Mouse (Mus musculus) ES-Bruce4 (cell line): ENCODE data around the gene Ube2e1. TPM values are rescaled to one million over a fixed set of nuclear protein-coding genes. Genes with fewer than 3 reads are reported as not detected.

Experiments
- H3K27ac ChIP-seq: 2 replicates; pipeline ENCODE4 v1.5.1; 2012; ENCODE audit warnings: low read length, inconsistent platforms; ENCODE audit not compliant: insufficient read depth
- H3K27me3 ChIP-seq: 2 replicates; pipeline ENCODE4 v1.6.1; 2012; ENCODE audit warnings: mild to moderate bottlenecking, low read length, inconsistent platforms; ENCODE audit not compliant: control insufficient read depth, poor library complexity, insufficient read depth, severe bottlenecking
- H3K36me3 ChIP-seq: 2 replicates; pipeline ENCODE4 v1.6.1; 2012; ENCODE audit warnings: inconsistent platforms, mild to moderate bottlenecking, low read length, moderate library complexity; ENCODE audit not compliant: control insufficient read depth, poor library complexity, insufficient read depth, severe bottlenecking
- H3K4me1 ChIP-seq: one replicate; pipeline ENCODE4 v1.8.1; 2011; ENCODE audit warnings: low read length; ENCODE audit not compliant: control insufficient read depth, insufficient read depth
- H3K4me3 ChIP-seq: 2 replicates; pipeline ENCODE4 v1.5.1; 2011; ENCODE audit warnings: low read depth, mild to moderate bottlenecking, low read length
- H3K9ac ChIP-seq: 2 replicates; pipeline ENCODE4 v1.6.1; 2012; ENCODE audit warnings: low read depth, mild to moderate bottlenecking, inconsistent platforms; ENCODE audit not compliant: poor library complexity, severe bottlenecking
- H3K9me3 ChIP-seq: replicated peaks from 2 replicates; pipeline ENCODE4 v1.6.1; 2012; ENCODE audit warnings: mild to moderate bottlenecking, low read length, inconsistent platforms; ENCODE audit not compliant: control insufficient read depth, poor library complexity, insufficient read depth, severe bottlenecking
- CTCF ChIP-seq: IDR thresholded peaks from one replicate; pipeline ENCODE4 v1.8.1; 2011; ENCODE audit warnings: low read depth, low read length
- EP300 ChIP-seq: IDR thresholded peaks from 2 replicates; pipeline ENCODE4 v1.6.1; 2011; ENCODE audit warnings: low read depth, low read length; ENCODE audit not compliant: insufficient read depth
- POLR2A ChIP-seq: IDR thresholded peaks from one replicate; pipeline ENCODE4 v1.8.1; 2011; ENCODE audit warnings: low read length; ENCODE audit not compliant: insufficient read depth
- polyA plus RNA-seq: library from polyadenylated mRNA; stranded (reverse); fragments of >200 nt; gene quantifications from 2 replicates; pipeline ENCODE4 v1.2.4, GENCODE M21; 2011; ENCODE audit warnings: low read depth; ENCODE audit not compliant: missing spikeins, insufficient read depth, insufficient read length

The Ube2e1 gene
- polyA plus RNA-seq, 1 experiment = 128 TPM

GRCm38 (mm10) chr14:18263427-18263826 is 68.2 kb downstream of the Ube2e1 start:
- Histone ChIP-seq H3K27me3 (no peaks in the 10 kb centered on the region), H3K27ac (no peak overlapping the region), H3K4me3 (no peak overlapping the region), H3K36me3 (peaks cover 18% of the 10 kb centered on the region), H3K9ac (no peak overlapping the region), H3K9me3 (no peaks in the 10 kb centered on the region), H3K4me1 (no peaks in the 10 kb centered on the region)
- TF ChIP-seq EP300 = no peak
- no peak for TF ChIP-seq CTCF
- TF ChIP-seq POLR2A = no peak

GRCm38 (mm10) chr14:18261203-18261602 is 70.5 kb downstream of the Ube2e1 start:
- TF ChIP-seq POLR2A = no peak
- TF ChIP-seq EP300 = no peak
- TF ChIP-seq CTCF = no peak
- H3K27me3 ChIP-seq = no peaks in the 10 kb centered on the region
- no peaks in the 10 kb centered on the region; the same call in 1 of the 2 replicates for H3K36me3 ChIP-seq
- no peak overlapping the region for H3K4me3 ChIP-seq
- H3K27ac ChIP-seq = no peak overlapping the region
- H3K9me3 ChIP-seq = no peaks in the 10 kb centered on the region
- H3K4me1 ChIP-seq = no peaks in the 10 kb centered on the region
- no peak overlapping the region for H3K9ac ChIP-seq

- Histone ChIP-seq H3K4me3 (peak overlapping the region; percentile 4), H3K9me3 (no peaks in the 10 kb centered on the region), H3K9ac (no peak overlapping the region), H3K27ac (no peak overlapping the region), H3K27me3 (no peaks in the 10 kb centered on the region), H3K4me1 (no peaks in the 10 kb centered on the region), H3K36me3 (no peaks in the 10 kb centered on the region)
- TF ChIP-seq CTCF = no peak
- no peak for TF ChIP-seq EP300
- TF ChIP-seq POLR2A = no peak
Observed at GRCm38 (mm10) chr14:18242638-18243130, 89.0 kb downstream of the Ube2e1 start.

- no peak for TF ChIP-seq POLR2A
- TF ChIP-seq EP300 = no peak
- no peak for TF ChIP-seq CTCF
- Histone ChIP-seq H3K4me1 (no peaks in the 10 kb centered on the region), H3K36me3 (no peaks in the 10 kb centered on the region), H3K9me3 (no peaks in the 10 kb centered on the region), H3K9ac (no peak overlapping the region), H3K27ac (no peak overlapping the region), H3K4me3 (no peak overlapping the region), H3K27me3 (no peaks in the 10 kb centered on the region)
Observed at GRCm38 (mm10) chr14:18241786-18242185, 89.9 kb downstream of the Ube2e1 start.

- no peak for TF ChIP-seq CTCF
- no peak for TF ChIP-seq POLR2A
Observed at GRCm38 (mm10) chr14:18240132-18240531, 91.5 kb downstream of the Ube2e1 start.

GRCm38 (mm10) chr14:18238750-18239731 is 92.6 kb downstream of the Ube2e1 start, which contains the start of gene Nr1d2:
Gene Nr1d2 (minus strand): TSS chr14:18239127.
- H3K27me3 ChIP-seq = no peaks in the 10 kb centered on the region
- no peaks in the 10 kb centered on the region for H3K4me1 ChIP-seq
- H3K36me3 ChIP-seq = no peaks in the 10 kb centered on the region
- peak within 1 kb of the TSS; percentile 82 for H3K4me3 ChIP-seq
- H3K27ac ChIP-seq = peak within 1 kb of the TSS; percentile 86
- H3K9me3 ChIP-seq = no peaks in the 10 kb centered on the region
- TF ChIP-seq EP300 (no peak), POLR2A (peak; percentile 23)
- peak within 1 kb of the TSS; percentile 68 for H3K9ac ChIP-seq

More at GRCm38 (mm10) chr14:18240132-18240531, 91.5 kb downstream of the Ube2e1 start:
- no peaks in the 10 kb centered on the region for H3K9me3 ChIP-seq
- H3K27ac ChIP-seq = no peak overlapping the region
- H3K36me3 ChIP-seq = no peaks in the 10 kb centered on the region
- H3K4me3 ChIP-seq = no peak overlapping the region
- no peaks in the 10 kb centered on the region for H3K4me1 ChIP-seq
- peak overlapping the region; percentile 10; the same call in 1 of the 2 replicates for H3K9ac ChIP-seq
- no peaks in the 10 kb centered on the region for H3K27me3 ChIP-seq
